Mouse (Mus musculus) brain, embryonic 14.5 days (tissue): ENCODE results near the gene Ssbp2. TPM values are rescaled to one million over a fixed set of nuclear protein-coding genes. Genes with fewer than 3 reads are reported as not detected.

Experiments
- DNase-seq: peaks from one replicate; pipeline ENCODE4 v3.0.0-alpha.2; 2011; ENCODE audit warnings: low read depth
- CTCF ChIP-seq: fragments of 200-500 bp; IDR thresholded peaks from 2 replicates; pipeline ENCODE4 v1.5.1; 2012; ENCODE audit warnings: inconsistent platforms, mild to moderate bottlenecking, moderate library complexity, borderline replicate concordance; ENCODE audit not compliant: insufficient read depth, insufficient read length; ENCODE audit errors: extremely low read depth
- POLR2A ChIP-seq: fragments of 200-500 bp; IDR thresholded peaks from 2 replicates; pipeline ENCODE4 v1.6.1; 2012; ENCODE audit warnings: mild to moderate bottlenecking, inconsistent platforms, borderline replicate concordance; ENCODE audit not compliant: poor library complexity, insufficient read depth, insufficient read length, severe bottlenecking; ENCODE audit errors: extremely low read depth
- polyA plus RNA-seq: library from polyadenylated mRNA; depleted of rRNA; stranded (reverse); fragments of >200 nt; gene quantifications from 2 replicates; pipeline ENCODE4 v1.2.3, GENCODE M21; 2012

Gene Ssbp2
- polyA plus RNA-seq, 1 experiment, result 133 TPM

- TF ChIP-seq POLR2A (no peak), CTCF (no peak)
- DNase-seq, result no peak
These were observed 80.3 kb downstream of the Ssbp2 start for GRCm38 (mm10) chr13:91540145-91541068.

GRCm38 (mm10) chr13:91541069-91541429 is 81.0 kb downstream of the Ssbp2 start:
- no peak for TF ChIP-seq CTCF

GRCm38 (mm10) chr13:91543555-91543954 is 83.5 kb downstream of the Ssbp2 start:
- no peak for TF ChIP-seq CTCF
- TF ChIP-seq POLR2A, result no peak
- no peak for DNase-seq

More at GRCm38 (mm10) chr13:91541069-91541429, 81.0 kb downstream of the Ssbp2 start:
- no peak for DNase-seq

- TF ChIP-seq POLR2A (no peak), CTCF (no peak)
- DNase-seq, result no peak
These were observed 104.0 kb downstream of the Ssbp2 start for GRCm38 (mm10) chr13:91564047-91564446.

GRCm38 (mm10) chr13:91564755-91565154 is 104.7 kb downstream of the Ssbp2 start:
- peak; percentile 43 for DNase-seq
- no peak for TF ChIP-seq POLR2A
- no peak for TF ChIP-seq CTCF

GRCm38 (mm10) chr13:91581504-91581903 is 121.4 kb downstream of the Ssbp2 start:
- TF ChIP-seq CTCF (no peak), POLR2A (no peak)
- no peak for DNase-seq

- no peak for DNase-seq
- TF ChIP-seq POLR2A, result no peak
- TF ChIP-seq CTCF, result no peak
These were observed 122.1 kb downstream of the Ssbp2 start for GRCm38 (mm10) chr13:91582212-91582611.

GRCm38 (mm10) chr13:91586368-91586767 is 126.3 kb downstream of the Ssbp2 start:
- no peak for DNase-seq
- TF ChIP-seq POLR2A, result no peak
- peak; percentile 4; the same call in 1 of the 2 replicates for TF ChIP-seq CTCF

- no peak for DNase-seq
- TF ChIP-seq POLR2A (no peak), CTCF (no peak)
These were observed 128.4 kb downstream of the Ssbp2 start for GRCm38 (mm10) chr13:91588475-91588874.

GRCm38 (mm10) chr13:91591863-91592262 is 131.8 kb downstream of the Ssbp2 start:
- TF ChIP-seq POLR2A (no peak), CTCF (no peak)
- DNase-seq, result peak; percentile 45

GRCm38 (mm10) chr13:91595284-91595683 is 135.2 kb downstream of the Ssbp2 start:
- no peak for DNase-seq
- TF ChIP-seq POLR2A (no peak), CTCF (no peak)

GRCm38 (mm10) chr13:91599594-91599993 is 139.5 kb downstream of the Ssbp2 start:
- TF ChIP-seq POLR2A (no peak), CTCF (no peak)
- DNase-seq, result no peak
